Mouse (Mus musculus) E14TG2a.4 (cell line): ENCODE measurements around the gene Runx2.

Experiments
- CTCF ChIP-seq: conservative IDR thresholded peaks from 2 replicates; pipeline ENCODE4 v1.5.1; 2014; ENCODE audit warnings: low read length
- POU5F1 ChIP-seq: IDR thresholded peaks from 2 replicates; pipeline ENCODE4 v1.6.1; 2014; ENCODE audit warnings: low read length, borderline replicate concordance

- TF ChIP-seq CTCF, result no peak
- TF ChIP-seq POU5F1, result no peak
Observed at GRCm38 (mm10) chr17:44489346-44489745, 325.3 kb downstream of the Runx2 start.
